Mouse (Mus musculus) C2C12 (cell line): ENCODE measurements at regions not wholly inside any gene's neighbourhood (a gene's known extent, or its start where the extent isn't known, plus 50 kb on each side); places are given as distances from the start of the nearest gene placed in this dataset.
"Not testable (repeated sequence)": the region's sequence is repeated elsewhere in the genome, so short reads cannot be mapped to it uniquely, and the experiment has no call there.

Experiments
- CEBPB ChIP-seq: IDR thresholded peaks from one replicate; pipeline ENCODE4 v1.6.1; 2011; ENCODE audit warnings: low read depth, mild to moderate bottlenecking, control low read depth, moderate library complexity
- CTCF ChIP-seq: IDR thresholded peaks from one replicate; pipeline ENCODE4 v1.5.1; 2011; ENCODE audit not compliant: control insufficient read depth, insufficient read depth, insufficient read length
- FOSL1 ChIP-seq: IDR thresholded peaks from one replicate; pipeline ENCODE4 v1.8.0; 2011; ENCODE audit warnings: mild to moderate bottlenecking, low read length; ENCODE audit not compliant: poor library complexity, insufficient read depth, severe bottlenecking
- MAX ChIP-seq: IDR thresholded peaks from one replicate; pipeline ENCODE4 v1.6.1; 2011; ENCODE audit warnings: mild to moderate bottlenecking, control low read depth
- MYOD1 ChIP-seq: IDR thresholded peaks from one replicate; pipeline ENCODE4 v1.6.1; 2011; ENCODE audit warnings: low read depth; ENCODE audit not compliant: control insufficient read depth, insufficient read length

DNA sequence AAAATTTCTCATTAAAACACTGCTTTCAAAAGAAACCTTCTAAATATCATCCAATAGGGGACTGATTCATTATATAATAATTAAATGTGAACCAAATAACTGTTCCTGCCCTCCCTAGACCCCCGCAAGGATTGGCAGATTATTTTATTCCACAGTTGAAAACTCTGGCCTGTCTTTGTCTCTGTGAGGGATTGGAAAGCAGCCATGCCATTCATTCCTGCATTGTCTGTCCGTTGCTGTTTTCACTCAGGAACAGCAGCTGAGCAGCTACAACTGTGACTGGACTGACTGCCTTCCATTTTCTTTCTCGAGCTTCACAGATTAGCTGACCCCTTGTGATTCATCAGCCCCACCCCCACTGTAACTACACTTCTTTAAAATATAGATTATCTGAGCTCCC is 807.6 kb upstream of the Olfr1507 start:
- TF ChIP-seq MAX, CTCF, MYOD1, CEBPB, FOSL1: not testable (repeated sequence)
